Mouse (Mus musculus) limb, embryonic 14.5 days (tissue): Measurements from ENCODE around the gene Srcin1. TPM values are rescaled to one million over a fixed set of nuclear protein-coding genes. Genes with fewer than 3 reads are reported as not detected.

Experiments
- ATAC-seq: fragments of 200-750 bp; cut with Nextera tagmentation; 2 replicates; pipeline ENCODE4 v1.8.0; 2017; ENCODE audit warnings: low read depth, moderate number of reproducible peaks, moderate TSS enrichment; ENCODE audit not compliant: low FRiP score
- DNase-seq: peaks from one replicate; pipeline ENCODE4 v3.0.0-alpha.2; 2015; ENCODE audit warnings: low spot score
- H3K27ac ChIP-seq: fragments of 300-500 bp; sonication (generic); replicated peaks from 2 replicates; pipeline ENCODE4 v1.5.1; 2014; ENCODE audit warnings: low read depth, mild to moderate bottlenecking, low read length, moderate library complexity, mixed read lengths
- H3K27me3 ChIP-seq: fragments of 300-500 bp; sonication (generic); 2 replicates; pipeline ENCODE4 v1.6.1; 2014; ENCODE audit warnings: low read length, mixed read lengths; ENCODE audit not compliant: control insufficient read depth, insufficient read depth
- H3K36me3 ChIP-seq: fragments of 300-500 bp; sonication (generic); 2 replicates; pipeline ENCODE4 v1.6.1; 2014; ENCODE audit warnings: mild to moderate bottlenecking, low read length, moderate library complexity, mixed read lengths; ENCODE audit not compliant: control insufficient read depth, insufficient read depth
- H3K4me1 ChIP-seq: fragments of 300-500 bp; sonication (generic); 2 replicates; pipeline ENCODE4 v1.6.1; 2014; ENCODE audit warnings: antibody characterized with exemption, low read length, mixed read lengths; ENCODE audit not compliant: control insufficient read depth, insufficient read depth
- H3K4me2 ChIP-seq: fragments of 300-500 bp; sonication (generic); replicated peaks from 2 replicates; pipeline ENCODE4 v1.6.1; 2014; ENCODE audit warnings: low read depth, mild to moderate bottlenecking, low read length, moderate library complexity; ENCODE audit not compliant: severe bottlenecking
- H3K4me3 ChIP-seq: fragments of 300-500 bp; sonication (generic); replicated peaks from 2 replicates; pipeline ENCODE4 v1.5.1; 2014; ENCODE audit warnings: low read length
- H3K9ac ChIP-seq: fragments of 300-500 bp; sonication (generic); 2 replicates; pipeline ENCODE4 v1.6.1; 2014; ENCODE audit warnings: mild to moderate bottlenecking, low read depth, low read length, moderate library complexity; ENCODE audit not compliant: severe bottlenecking
- H3K9me3 ChIP-seq: fragments of 300-500 bp; sonication (generic); 2 replicates; pipeline ENCODE4 v1.6.1; 2016; ENCODE audit warnings: low read length; ENCODE audit not compliant: control insufficient read depth
- POLR2A ChIP-seq: fragments of 200-500 bp; IDR thresholded peaks from 2 replicates; pipeline ENCODE4 v1.8.0; 2012; ENCODE audit warnings: inconsistent platforms, mild to moderate bottlenecking, moderate library complexity, borderline replicate concordance; ENCODE audit not compliant: insufficient read depth, insufficient read length; ENCODE audit errors: extremely low read depth
- WGBS: fragments of 180-500 bp; shearing (Covaris S2); extraction: QIAGEN DNeasy Blood & Tissue Kit; methylation state at CpG from one replicate; pipeline ENCODE4 v1.1.7; 2014; 5-methylcytosine and 5-hydroxymethylcytosine counted together
- polyA plus RNA-seq, 2 experiments: library from polyadenylated mRNA; depleted of rRNA in 1 of 2; stranded (reverse) in 1 of 2; unstranded in 1 of 2; fragments of >200 nt; fragmentation: Nextera tagmentation in 1 of 2; extraction: Ambion mirVana in 1 of 2; gene quantifications; 2 replicates each; pipeline versions ENCODE4 v1.2.1 to v1.2.3; 2012 to 2014

Srcin1 gene
- polyA plus RNA-seq, 2 experiments = 0.39 to 4.0 TPM

GRCm38 (mm10) chr11:97523107-97523506 lies 52.9 kb downstream of the Srcin1 start:
- no peaks in the 10 kb centered on the region for H3K36me3 ChIP-seq
- H3K9ac ChIP-seq = no peak overlapping the region
- H3K4me1 ChIP-seq = no peaks in the 10 kb centered on the region
- no peak for ATAC-seq
- no peak for DNase-seq
- no peaks in the 10 kb centered on the region for H3K9me3 ChIP-seq
- no peak overlapping the region for H3K4me3 ChIP-seq
- no peak overlapping the region for H3K4me2 ChIP-seq
- 83% methylated on average over 13 of the region's 14 CpGs for WGBS
- TF ChIP-seq POLR2A = no peak
- no peak overlapping the region for H3K27ac ChIP-seq
- H3K27me3 ChIP-seq = no peaks in the 10 kb centered on the region

GRCm38 (mm10) chr11:97521741-97522474 lies 54.1 kb downstream of the Srcin1 start:
- H3K4me1 ChIP-seq = no peaks in the 10 kb centered on the region
- no peaks in the 10 kb centered on the region for H3K27me3 ChIP-seq
- no peak overlapping the region for H3K9ac ChIP-seq
- TF ChIP-seq POLR2A = no peak
- ATAC-seq = no peak
- no peak overlapping the region for H3K4me2 ChIP-seq
- no peaks in the 10 kb centered on the region for H3K36me3 ChIP-seq
- no peak overlapping the region for H3K4me3 ChIP-seq
- no peak for DNase-seq
- no peak overlapping the region for H3K27ac ChIP-seq
- no peaks in the 10 kb centered on the region for H3K9me3 ChIP-seq
- WGBS = 83% methylated on average over 29 of the region's 29 CpGs

GRCm38 (mm10) chr11:97520541-97520940 lies 55.4 kb downstream of the Srcin1 start:
- no peak for DNase-seq
- no peaks in the 10 kb centered on the region for H3K36me3 ChIP-seq
- ATAC-seq = no peak
- H3K27me3 ChIP-seq = no peaks in the 10 kb centered on the region
- H3K4me3 ChIP-seq = no peak overlapping the region
- no peaks in the 10 kb centered on the region for H3K4me1 ChIP-seq
- H3K9me3 ChIP-seq = no peaks in the 10 kb centered on the region
- 89% methylated on average over 7 of the region's 7 CpGs for WGBS
- no peak overlapping the region for H3K4me2 ChIP-seq
- TF ChIP-seq POLR2A = no peak
- H3K27ac ChIP-seq = no peak overlapping the region
- no peak overlapping the region for H3K9ac ChIP-seq

- Histone ChIP-seq H3K27me3 (no peaks in the 10 kb centered on the region), H3K4me3 (no peak overlapping the region), H3K9me3 (no peaks in the 10 kb centered on the region), H3K4me2 (no peak overlapping the region), H3K36me3 (no peaks in the 10 kb centered on the region), H3K9ac (no peak overlapping the region), H3K4me1 (no peaks in the 10 kb centered on the region), H3K27ac (no peak overlapping the region)
- WGBS = 78% methylated on average over 3 of the region's 3 CpGs
- TF ChIP-seq POLR2A = no peak
- DNase-seq (no peak), ATAC-seq (no peak)
Measured at GRCm38 (mm10) chr11:97513066-97513465, 62.9 kb downstream of the Srcin1 start.

GRCm38 (mm10) chr11:97512511-97512910 lies 63.5 kb downstream of the Srcin1 start:
- H3K4me1 ChIP-seq = no peaks in the 10 kb centered on the region
- TF ChIP-seq POLR2A = no peak
- no peaks in the 10 kb centered on the region for H3K36me3 ChIP-seq
- H3K27me3 ChIP-seq = no peaks in the 10 kb centered on the region
- DNase-seq (no peak), ATAC-seq (no peak)
- no peak overlapping the region for H3K9ac ChIP-seq
- WGBS = 66% methylated on average over 6 of the region's 6 CpGs
- no peaks in the 10 kb centered on the region for H3K9me3 ChIP-seq
- no peak overlapping the region for H3K4me3 ChIP-seq
- H3K27ac ChIP-seq = no peak overlapping the region
- no peak overlapping the region for H3K4me2 ChIP-seq
